Mouse (Mus musculus) cerebellum, adult 11 months (tissue): ENCODE data around the gene Nck2.
A peak's percentile ranks its signal among the peaks of the same experiment; 100 is the strongest.
"Not testable (repeated sequence)": the region's sequence is repeated elsewhere in the genome, so short reads cannot be mapped to it uniquely, and the experiment has no call there.

ENCODE experiments used
- DNase-seq: peaks from one replicate; pipeline ENCODE4 v3.0.0; 2022

The Nck2 gene

DNA sequence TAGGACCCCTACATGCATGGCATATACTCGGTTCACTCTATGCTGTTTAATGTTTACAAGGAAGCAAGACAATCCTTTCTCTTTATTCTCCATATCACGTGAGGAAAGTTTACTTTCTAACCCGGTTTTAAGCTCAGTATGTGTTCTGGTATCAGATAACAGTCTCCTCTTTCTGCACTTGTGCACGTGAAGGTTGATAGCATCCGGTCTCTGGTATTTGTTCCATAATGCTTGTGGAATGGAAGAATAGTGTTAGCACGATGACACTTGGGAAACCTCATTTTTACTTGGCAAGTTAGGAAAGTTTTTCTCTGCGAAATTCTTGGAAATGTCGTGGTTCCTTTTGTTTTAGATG, 58.4 kb downstream of the Nck2 start:
- DNase-seq, result no peak

DNA sequence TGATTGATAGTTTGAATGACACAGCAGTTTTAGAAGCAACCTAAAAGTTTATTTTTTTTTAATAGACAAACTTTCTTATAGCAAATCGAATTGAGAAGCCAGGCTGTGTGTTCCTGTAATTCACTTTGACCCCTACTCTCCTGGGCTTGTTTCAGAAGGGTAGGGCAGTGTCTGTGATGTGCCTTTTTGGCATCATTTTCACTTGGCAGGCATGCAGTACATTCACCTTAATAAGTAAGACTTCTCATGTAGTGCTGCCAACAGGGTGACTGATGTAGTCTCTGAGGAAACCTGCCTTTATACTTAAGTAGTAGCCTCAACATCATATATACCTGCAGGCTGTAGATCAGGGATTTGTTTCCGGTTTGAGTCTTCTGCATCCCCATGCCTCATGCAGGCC, 58.9 kb downstream of the Nck2 start:
- DNase-seq, result no peak

- no peak for DNase-seq
These were observed 59.3 kb downstream of the Nck2 start for GRCm38 (mm10) chr1:43503676-43504075.

- DNase-seq, result peak; percentile 35
These were observed 59.9 kb downstream of the Nck2 start for GRCm38 (mm10) chr1:43504235-43504634.

DNA sequence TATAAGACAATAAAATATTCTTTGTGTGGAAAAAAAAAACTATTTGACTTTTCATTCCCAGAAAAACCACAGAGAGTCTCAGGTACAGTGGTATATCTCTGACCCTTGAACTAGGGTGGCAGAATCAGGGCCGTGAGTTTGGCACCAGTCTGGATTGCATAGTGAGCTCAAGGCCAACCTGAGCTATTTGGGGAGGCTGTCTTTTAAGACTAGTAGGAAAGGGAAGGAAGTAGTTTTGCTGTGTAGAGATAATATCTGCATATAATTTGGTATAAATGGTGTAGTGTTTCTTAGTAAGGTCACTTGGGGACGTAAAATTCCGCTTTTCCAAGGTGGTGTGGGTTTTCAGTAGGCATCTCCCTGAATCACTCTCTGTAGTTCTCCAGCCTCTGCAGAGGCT, 62.3 kb downstream of the Nck2 start:
- no peak for DNase-seq

DNA sequence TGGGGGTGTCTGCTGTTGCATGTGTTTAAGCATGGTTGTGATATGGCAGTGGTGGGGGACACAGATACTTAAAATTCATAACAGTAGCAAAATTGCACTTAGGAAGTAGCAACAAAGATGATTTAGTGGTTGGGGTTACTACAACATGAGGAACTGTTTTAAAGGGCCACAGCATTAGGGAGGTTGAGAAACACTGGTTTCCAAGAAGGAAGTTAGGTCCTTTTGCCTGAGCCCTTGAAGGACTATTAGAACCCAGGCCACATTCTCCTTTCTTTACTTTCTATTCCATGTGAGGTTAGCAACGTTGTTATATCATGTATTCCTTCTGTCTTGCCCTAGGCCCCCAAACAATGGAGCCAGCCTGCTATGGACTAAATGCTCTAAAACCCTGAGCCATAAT, 63.4 kb downstream of the Nck2 start:
- DNase-seq, result no peak

GRCm38 (mm10) chr1:43511256-43511655, 66.9 kb downstream of the Nck2 start:
- DNase-seq, result peak; percentile 48

DNA sequence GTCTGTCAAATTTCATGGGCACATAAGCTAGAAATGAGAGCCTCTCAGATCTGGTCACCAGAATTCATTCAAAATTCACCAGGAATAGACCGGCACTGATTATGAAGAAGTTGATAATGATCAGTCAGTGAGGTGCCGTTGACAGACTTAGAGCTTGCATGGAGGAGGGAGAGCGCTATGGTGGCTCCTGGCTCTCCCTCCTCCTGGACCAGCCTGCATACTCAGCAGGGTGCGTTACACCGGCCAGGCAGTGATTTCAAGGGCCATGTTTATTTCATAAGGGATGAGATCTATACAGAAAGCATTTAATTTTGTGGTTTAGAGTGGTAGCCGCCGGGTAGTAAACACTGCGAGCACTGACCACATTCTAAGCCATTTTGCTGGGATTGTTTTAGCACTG, 67.3 kb downstream of the Nck2 start:
- peak; percentile 55 for DNase-seq

DNA sequence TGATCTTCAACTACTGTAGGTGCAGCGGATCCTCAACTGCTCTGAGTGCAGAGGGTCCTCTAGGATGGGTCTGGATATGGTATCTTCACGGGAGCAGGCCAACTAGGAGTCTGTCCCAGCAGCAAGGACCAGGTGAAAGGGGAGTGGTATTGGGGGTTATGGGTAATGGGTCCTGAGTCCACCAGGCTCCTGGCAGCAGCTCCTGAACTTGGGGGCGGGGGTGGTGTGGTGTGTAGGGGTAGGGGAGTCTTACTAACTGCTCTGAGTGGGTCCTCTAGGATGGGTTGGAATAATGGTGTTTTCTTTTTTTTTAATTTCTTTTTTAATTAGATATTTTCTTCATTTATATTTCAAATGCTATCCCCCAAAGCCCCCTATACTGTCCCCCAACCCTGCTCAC, 73.0 kb downstream of the Nck2 start:
- DNase-seq, result no peak

DNA sequence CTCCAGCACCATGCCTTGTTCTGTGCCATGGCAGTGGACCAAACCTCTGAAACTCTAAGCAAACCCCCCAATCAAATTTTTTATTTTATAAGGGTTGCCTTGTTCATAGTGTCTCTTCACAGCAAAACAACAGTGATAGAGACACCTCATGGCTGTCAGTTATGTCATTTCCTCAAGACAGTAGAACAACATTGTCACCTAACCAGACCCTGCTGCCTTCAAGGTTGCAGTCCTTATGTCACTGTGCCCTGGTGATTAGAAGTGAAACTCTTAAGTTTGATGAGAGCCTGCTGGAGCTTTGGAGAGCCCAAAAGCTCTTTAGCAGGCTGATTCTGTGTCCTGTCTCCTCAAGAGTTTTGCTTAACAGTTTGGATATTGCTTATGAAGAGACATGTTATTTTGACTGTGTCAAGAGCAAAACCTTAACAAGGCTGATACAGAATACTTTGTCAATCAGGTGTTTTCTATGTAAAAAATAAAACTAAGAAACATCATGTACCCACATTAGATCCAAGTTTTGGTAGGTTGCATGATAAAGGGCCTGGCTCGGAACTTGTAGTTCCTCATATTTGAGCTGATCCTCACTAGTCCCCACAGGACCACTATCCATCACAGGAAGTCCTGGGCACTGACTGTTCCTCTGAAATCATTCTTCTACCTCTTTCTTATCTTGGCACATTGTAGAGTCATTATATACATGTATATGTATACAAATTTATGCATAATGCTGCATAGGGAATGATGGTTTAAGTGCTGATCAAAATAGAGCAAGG, 76.0 kb downstream of the Nck2 start:
- no peak for DNase-seq

GRCm38 (mm10) chr1:43520989-43521371, 76.6 kb downstream of the Nck2 start:
- no peak for DNase-seq

GRCm38 (mm10) chr1:43521512-43521911, 77.1 kb downstream of the Nck2 start:
- DNase-seq, result no peak

- DNase-seq, result no peak
These were observed 77.6 kb downstream of the Nck2 start for GRCm38 (mm10) chr1:43521950-43522349.

DNA sequence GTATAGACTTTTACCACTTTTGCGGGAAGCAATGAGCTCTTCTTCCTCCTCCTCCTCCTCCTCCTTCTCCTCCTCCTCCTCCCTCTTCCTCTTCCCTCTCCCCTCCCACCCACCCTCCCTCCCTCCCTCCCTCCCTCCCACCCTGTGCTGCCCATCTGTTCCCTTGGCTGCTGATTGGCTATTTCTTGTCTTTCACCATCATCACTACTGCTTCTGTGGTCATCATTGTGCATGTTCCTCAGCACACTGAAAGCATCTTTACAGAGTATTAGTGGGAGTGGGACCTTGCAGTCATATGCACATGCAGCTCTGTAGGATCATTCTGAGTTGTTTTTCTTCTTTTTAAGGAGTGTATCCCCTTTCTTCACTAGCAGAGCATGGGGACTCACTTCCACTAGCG, 78.6 kb downstream of the Nck2 start:
- DNase-seq, result no peak

GRCm38 (mm10) chr1:43524332-43524731, 80.0 kb downstream of the Nck2 start:
- no peak for DNase-seq

DNA sequence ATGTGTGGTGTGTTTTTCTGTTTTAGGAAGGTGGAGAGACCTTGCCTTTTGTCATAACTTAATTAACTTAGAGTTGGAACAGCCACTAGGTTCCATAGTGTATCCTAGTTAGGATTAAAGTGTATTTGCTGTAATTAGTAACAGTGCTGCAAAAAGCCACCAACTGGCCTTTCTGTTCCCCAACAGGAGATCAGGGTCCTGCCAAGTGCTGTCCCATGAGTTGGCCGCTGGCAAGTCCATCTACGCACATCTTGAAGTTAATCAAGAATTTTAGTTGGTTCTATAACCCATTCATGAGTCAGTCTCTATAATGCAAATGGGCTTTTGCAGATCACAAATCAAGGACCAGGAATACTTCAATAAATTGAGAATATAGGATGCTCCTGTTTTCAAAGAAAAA, 83.9 kb downstream of the Nck2 start:
- no peak for DNase-seq

GRCm38 (mm10) chr1:43529086-43529485, 84.7 kb downstream of the Nck2 start:
- no peak for DNase-seq

- DNase-seq, result no peak
These were observed 86.1 kb downstream of the Nck2 start for GRCm38 (mm10) chr1:43530295-43531020.

- DNase-seq, result no peak
These were observed 86.9 kb downstream of the Nck2 start for GRCm38 (mm10) chr1:43531307-43531706.

GRCm38 (mm10) chr1:43532279-43532678, 87.9 kb downstream of the Nck2 start:
- DNase-seq, result no peak

DNA sequence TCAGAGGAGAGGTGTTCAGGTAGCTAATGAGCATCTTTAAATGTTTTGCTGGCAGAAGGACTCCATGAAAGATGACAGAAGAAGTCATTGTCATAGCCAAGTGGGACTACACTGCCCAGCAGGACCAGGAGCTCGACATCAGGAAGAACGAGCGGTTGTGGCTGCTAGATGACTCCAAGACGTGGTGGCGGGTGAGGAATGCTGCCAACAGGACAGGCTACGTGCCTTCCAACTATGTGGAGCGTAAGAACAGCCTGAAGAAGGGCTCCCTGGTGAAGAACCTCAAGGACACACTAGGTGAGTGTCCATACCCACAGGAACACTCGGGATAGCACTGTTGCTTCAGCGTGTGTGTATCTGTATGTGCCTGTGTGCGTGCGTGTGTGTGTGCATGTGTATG, 89.1 kb downstream of the Nck2 start:
- not testable (repeated sequence) for DNase-seq

DNA sequence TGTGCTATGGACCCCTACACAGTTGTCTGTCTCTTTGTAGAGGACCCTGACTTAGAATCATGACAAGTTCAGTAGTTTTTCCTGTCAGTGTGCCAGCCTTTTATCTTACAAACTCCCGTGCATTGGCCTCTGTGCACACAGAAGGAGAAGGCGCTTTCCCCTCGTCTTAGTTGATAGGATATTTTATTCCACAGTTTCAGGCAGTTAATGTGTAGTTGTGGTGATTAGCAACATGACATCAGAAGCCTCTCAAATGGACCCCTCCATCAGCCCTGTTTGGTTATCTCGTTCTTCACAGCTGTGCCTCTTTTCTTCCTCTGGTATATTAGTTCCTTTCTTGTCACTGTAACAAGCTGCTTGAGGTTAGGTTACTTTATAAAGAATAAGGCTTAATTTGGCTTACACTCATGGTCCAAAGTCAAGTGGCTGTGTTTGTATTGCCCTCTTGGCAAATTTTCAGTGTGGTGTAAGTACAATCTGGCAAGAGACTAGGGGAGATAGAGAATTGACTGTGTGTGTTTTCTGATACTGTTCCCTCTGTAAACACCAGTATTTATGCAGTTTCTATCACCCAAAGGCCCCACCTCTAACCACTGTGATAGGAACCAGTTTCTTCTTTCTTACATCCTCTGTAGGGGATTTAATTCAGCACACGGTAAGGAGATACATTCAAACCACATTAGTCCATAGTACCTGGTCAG, 89.8 kb downstream of the Nck2 start:
- DNase-seq, result no peak

- no peak for DNase-seq
These were observed 91.2 kb downstream of the Nck2 start for GRCm38 (mm10) chr1:43535519-43536000.

- DNase-seq, result no peak
These were observed 91.9 kb downstream of the Nck2 start for GRCm38 (mm10) chr1:43536266-43536665.
